Mouse (Mus musculus) embryonic facial prominence, embryonic 11.5 days (tissue): ENCODE measurements around the gene Prom1. TPM values are rescaled to one million over a fixed set of nuclear protein-coding genes. Genes with fewer than 3 reads are reported as not detected.

ENCODE experiments used
- ATAC-seq: fragments of 200-750 bp; cut with Nextera tagmentation; replicated peaks from 2 replicates; pipeline ENCODE4 v1.8.0; 2017; ENCODE audit warnings: low read depth; ENCODE audit not compliant: insufficient number of reproducible peaks, low FRiP score, low TSS enrichment
- DNase-seq: peaks from one replicate; pipeline ENCODE4 v3.0.0-alpha.2; 2015; ENCODE audit warnings: low spot score
- H3K27ac ChIP-seq: fragments of 300-500 bp; sonication (generic); replicated peaks from 2 replicates; pipeline ENCODE4 v1.5.1; 2014; ENCODE audit warnings: mild to moderate bottlenecking, low read depth, low read length, control low read depth
- H3K27me3 ChIP-seq: fragments of 300-500 bp; sonication (generic); 2 replicates; pipeline ENCODE4 v1.6.1; 2014; ENCODE audit warnings: mild to moderate bottlenecking, low read length, moderate library complexity, mixed read lengths; ENCODE audit not compliant: control insufficient read depth, insufficient read depth
- H3K36me3 ChIP-seq: fragments of 300-500 bp; sonication (generic); replicated peaks from 2 replicates; pipeline ENCODE4 v1.6.1; 2014; ENCODE audit warnings: low read depth, mild to moderate bottlenecking, low read length, moderate library complexity, mixed read lengths; ENCODE audit not compliant: control insufficient read depth, insufficient read depth
- H3K4me1 ChIP-seq: fragments of 300-500 bp; sonication (generic); 2 replicates; pipeline ENCODE4 v1.6.1; 2014; ENCODE audit warnings: low read length, mixed read lengths; ENCODE audit not compliant: control insufficient read depth, insufficient read depth
- H3K4me2 ChIP-seq: fragments of 300-500 bp; sonication (generic); 2 replicates; pipeline ENCODE4 v1.6.1; 2014; ENCODE audit warnings: low read depth, mild to moderate bottlenecking, control low read depth, low read length, moderate library complexity
- H3K4me3 ChIP-seq: fragments of 300-500 bp; sonication (generic); 2 replicates; pipeline ENCODE4 v1.5.1; 2014; ENCODE audit warnings: low read depth, low read length, control low read depth
- H3K9ac ChIP-seq: fragments of 300-500 bp; sonication (generic); replicated peaks from 2 replicates; pipeline ENCODE4 v1.6.1; 2014; ENCODE audit warnings: mild to moderate bottlenecking, control low read depth, low read length
- H3K9me3 ChIP-seq: fragments of 300-500 bp; sonication (generic); replicated peaks from 2 replicates; pipeline ENCODE4 v1.6.1; 2016; ENCODE audit warnings: mild to moderate bottlenecking, low read length, inconsistent platforms, mixed read lengths; ENCODE audit not compliant: control insufficient read depth
- WGBS: fragments of 180-500 bp; shearing (Covaris S2); extraction: QIAGEN DNeasy Blood & Tissue Kit; methylation state at CpG from one replicate; pipeline ENCODE4 v1.1.7; 2014; 5-methylcytosine and 5-hydroxymethylcytosine counted together
- polyA plus RNA-seq: library from polyadenylated mRNA; unstranded; fragments of >200 nt; fragmentation: Nextera tagmentation; extraction: Ambion mirVana; gene quantifications from 2 replicates; pipeline ENCODE4 v1.2.1, GENCODE M21; 2014

Gene Prom1
- polyA plus RNA-seq, 1 experiment from 2014 or later: 126 TPM

DNA sequence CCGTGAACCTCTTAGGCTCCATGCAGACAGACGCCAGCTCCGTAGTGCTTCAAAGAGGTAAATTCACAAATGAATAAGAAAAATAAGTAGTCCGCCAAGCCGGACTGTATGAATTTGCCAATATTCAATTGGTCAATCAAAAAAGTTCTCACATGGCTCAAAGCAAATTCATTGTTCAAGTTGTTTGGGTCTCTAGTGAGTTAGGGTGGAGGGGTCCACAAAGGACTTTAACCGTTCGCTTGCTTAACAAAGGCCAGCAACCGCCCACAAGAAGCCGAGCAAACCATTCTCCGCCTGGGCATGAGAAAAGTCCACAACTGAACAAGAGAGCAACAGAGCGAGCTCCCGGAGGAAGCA, 1.7 kb downstream of the Prom1 start:
- Histone ChIP-seq H3K9me3 (no peaks in the 10 kb centered on the region), H3K9ac (peak overlapping the region; percentile 92), H3K27me3 (no peaks in the 10 kb centered on the region), H3K4me3 (peak overlapping the region; percentile 67), H3K27ac (peak overlapping the region; percentile 88), H3K4me2 (peak overlapping the region; percentile 81), H3K36me3 (no peaks in the 10 kb centered on the region), H3K4me1 (no peaks in the 10 kb centered on the region)
- no peak for DNase-seq
- 3% methylated on average over 12 of the region's 12 CpGs for WGBS
- ATAC-seq: peak; percentile 12; the same call in 1 of the 2 replicates

DNA sequence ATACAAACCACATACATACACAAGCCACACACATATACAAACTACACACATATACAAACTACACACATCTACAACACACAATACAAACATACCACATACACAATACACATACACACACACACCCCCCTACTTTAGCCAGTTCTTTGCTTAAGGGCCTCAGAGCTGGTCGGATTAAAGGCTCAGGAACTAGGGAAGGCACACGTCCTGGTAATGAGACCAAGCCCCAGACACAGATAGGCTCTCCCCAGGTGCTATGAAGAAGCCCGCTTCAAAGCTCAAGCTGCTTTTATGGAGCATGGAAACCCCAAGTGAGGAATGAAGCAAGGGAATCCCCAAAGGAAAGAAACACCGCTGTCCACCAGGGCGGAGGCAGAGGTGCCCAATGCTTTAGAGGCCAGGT, 4.8 kb downstream of the Prom1 start:
- Histone ChIP-seq H3K4me3 (no peak overlapping the region), H3K4me2 (no peak overlapping the region), H3K27ac (no peak overlapping the region), H3K9me3 (no peaks in the 10 kb centered on the region), H3K9ac (no peak overlapping the region), H3K36me3 (peaks cover 7% of the 10 kb centered on the region), H3K27me3 (no peaks in the 10 kb centered on the region), H3K4me1 (no peaks in the 10 kb centered on the region)
- WGBS: 77% methylated on average over 5 of the region's 5 CpGs
- DNase-seq (no peak), ATAC-seq (no peak)

DNA sequence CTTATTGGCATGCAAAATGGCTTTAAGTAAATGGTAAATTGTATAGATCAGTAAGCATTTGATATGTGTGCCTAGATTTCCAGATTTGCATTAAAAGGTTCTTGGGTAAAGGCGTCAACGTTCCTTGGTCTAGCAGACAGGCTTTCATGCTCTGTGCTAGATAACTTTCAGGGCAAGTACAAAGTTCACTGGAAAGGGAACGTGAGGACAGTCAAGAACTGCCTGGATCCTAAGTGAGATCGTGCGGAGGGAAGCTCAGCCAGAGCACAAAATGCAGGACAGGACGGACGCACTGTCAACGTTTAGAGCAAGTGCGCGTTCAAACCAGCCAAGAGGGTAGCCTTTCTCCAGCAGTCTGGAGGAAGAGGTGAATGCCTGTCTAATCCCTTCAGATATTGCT, 5.7 kb downstream of the Prom1 start:
- H3K36me3 ChIP-seq: peaks cover 7% of the 10 kb centered on the region
- WGBS: 84% methylated on average over 10 of the region's 10 CpGs
- no peak for DNase-seq
- no peak overlapping the region for H3K4me2 ChIP-seq
- H3K27ac ChIP-seq: no peak overlapping the region
- H3K4me3 ChIP-seq: no peak overlapping the region
- H3K27me3 ChIP-seq: no peaks in the 10 kb centered on the region
- H3K9me3 ChIP-seq: no peaks in the 10 kb centered on the region
- H3K9ac ChIP-seq: no peak overlapping the region
- H3K4me1 ChIP-seq: no peaks in the 10 kb centered on the region
- ATAC-seq: no peak

- H3K4me3 ChIP-seq: no peak overlapping the region
- no peaks in the 10 kb centered on the region for H3K4me1 ChIP-seq
- H3K4me2 ChIP-seq: no peak overlapping the region
- no peak overlapping the region for H3K9ac ChIP-seq
- no peaks in the 10 kb centered on the region for H3K9me3 ChIP-seq
- DNase-seq (no peak), ATAC-seq (no peak)
- peaks cover 7% of the 10 kb centered on the region for H3K36me3 ChIP-seq
- no peaks in the 10 kb centered on the region for H3K27me3 ChIP-seq
- WGBS: 89% methylated on average over 7 of the region's 7 CpGs
- no peak overlapping the region for H3K27ac ChIP-seq
Measured at GRCm38 (mm10) chr5:44095697-44096096, 6.1 kb downstream of the Prom1 start.

DNA sequence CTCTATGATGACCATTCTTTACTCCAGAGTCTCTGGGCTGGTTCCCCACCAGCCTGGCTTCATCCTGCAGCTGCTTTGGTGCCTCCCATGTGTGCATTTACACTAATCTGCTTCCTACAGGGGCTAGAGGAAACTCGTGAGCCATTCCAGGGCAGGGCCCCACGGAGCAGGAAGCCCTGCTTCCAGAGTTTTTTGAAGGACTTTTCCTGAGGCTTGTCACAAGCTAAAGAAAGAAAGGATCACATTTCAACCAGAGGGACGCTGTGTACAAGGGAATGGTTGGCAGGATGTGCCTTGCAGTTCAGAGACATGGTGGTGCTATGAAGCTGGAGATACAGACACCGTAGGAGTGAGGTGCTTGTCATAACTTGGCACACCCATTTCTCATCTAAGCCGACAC, 14.8 kb downstream of the Prom1 start:
- DNase-seq: peak; percentile 51
- Histone ChIP-seq H3K9me3 (no peaks in the 10 kb centered on the region), H3K27ac (no peak overlapping the region), H3K9ac (no peak overlapping the region), H3K4me3 (no peak overlapping the region), H3K4me1 (peaks cover 6% of the 10 kb centered on the region), H3K27me3 (no peaks in the 10 kb centered on the region), H3K36me3 (no peaks in the 10 kb centered on the region; the same call in 1 of the 2 replicates), H3K4me2 (no peak overlapping the region)
- no peak; the same call in 1 of the 2 replicates for ATAC-seq
- 40% methylated on average over 5 of the region's 5 CpGs for WGBS

DNA sequence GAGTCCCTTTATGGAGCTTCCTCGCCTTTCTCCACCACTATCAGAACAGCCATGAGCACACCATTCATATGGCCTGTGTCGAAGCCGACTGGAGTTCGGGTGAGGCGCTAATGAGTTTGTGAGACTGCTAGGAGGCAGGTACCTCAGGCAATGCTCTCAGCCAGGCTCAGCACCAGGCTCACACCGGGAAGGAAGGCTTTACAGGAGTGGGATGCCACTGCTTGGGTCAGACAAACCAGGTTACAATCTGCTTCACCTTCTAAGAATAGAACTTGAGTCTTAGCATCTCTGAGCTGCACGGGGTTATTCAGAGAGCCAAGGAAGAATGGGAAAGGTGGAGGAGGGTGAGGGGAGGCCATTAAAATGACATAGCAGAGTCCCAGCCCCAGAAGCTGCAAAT, 16.0 kb downstream of the Prom1 start:
- no peak overlapping the region for H3K27ac ChIP-seq
- 91% methylated on average over 7 of the region's 7 CpGs for WGBS
- DNase-seq (no peak), ATAC-seq (no peak)
- H3K4me3 ChIP-seq: no peak overlapping the region
- no peaks in the 10 kb centered on the region; the same call in 1 of the 2 replicates for H3K36me3 ChIP-seq
- no peak overlapping the region for H3K4me2 ChIP-seq
- H3K9me3 ChIP-seq: no peaks in the 10 kb centered on the region
- peaks cover 6% of the 10 kb centered on the region for H3K4me1 ChIP-seq
- H3K27me3 ChIP-seq: no peaks in the 10 kb centered on the region
- no peak overlapping the region for H3K9ac ChIP-seq

DNA sequence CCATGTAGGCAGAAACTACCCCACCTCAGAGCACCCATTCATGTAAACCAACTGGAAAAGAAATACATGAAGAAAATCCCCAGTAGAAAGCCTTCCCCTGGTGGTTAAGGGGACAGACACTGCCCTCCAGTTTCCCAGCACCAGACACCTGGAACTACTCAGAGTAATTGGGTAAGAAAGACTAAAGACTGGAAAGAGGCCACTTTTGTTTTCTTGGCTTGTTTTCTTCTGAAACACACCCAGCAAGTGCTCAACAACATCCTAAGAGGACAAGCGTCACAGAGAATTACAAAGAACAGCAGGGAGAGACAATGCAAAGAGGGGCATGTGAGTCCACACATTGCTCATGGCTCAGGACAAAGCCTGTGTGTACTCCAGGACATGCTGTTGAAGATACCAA, 20.7 kb downstream of the Prom1 start:
- no peak for ATAC-seq
- WGBS: 46% methylated on average over 1 of the region's 1 CpGs

DNA sequence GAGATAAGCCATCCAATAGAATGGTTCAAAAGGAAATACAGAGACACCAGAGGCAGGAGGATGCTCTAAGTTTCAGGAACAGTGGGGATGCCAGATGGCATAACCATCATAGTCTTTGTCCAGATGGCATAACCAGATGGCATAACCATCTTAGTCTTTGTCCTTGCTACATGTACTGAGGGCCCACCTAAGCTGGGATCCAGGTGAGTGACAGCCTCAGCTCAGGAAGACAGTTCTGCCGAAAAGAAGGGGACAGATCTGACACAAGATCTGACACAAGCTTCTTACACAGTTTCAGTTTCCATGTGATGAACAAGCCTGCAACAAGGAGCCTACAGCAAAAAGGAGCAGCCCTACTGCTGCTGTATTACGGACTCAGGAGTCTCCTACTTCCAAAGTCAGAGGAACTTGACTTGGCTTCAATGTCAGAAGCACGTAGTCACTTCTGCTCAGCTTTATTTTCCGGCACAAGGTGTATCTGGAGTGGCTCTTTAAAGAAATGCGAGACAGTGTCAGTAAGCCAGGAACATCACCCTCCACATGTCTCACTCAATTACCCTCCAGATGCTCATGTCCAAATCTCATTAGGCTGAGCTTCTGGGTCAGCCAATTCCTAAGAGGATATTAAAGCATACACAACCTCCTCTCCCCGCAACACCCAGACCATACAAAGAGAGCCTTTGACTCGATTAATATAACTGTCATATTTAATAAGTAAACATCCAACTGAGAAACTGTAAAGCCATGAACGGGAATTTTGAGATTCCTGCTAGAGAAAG, 21.4 kb downstream of the Prom1 start:
- ATAC-seq (no peak), DNase-seq (no peak)
- Histone ChIP-seq H3K4me3 (no peak overlapping the region), H3K36me3 (peaks cover 3% of the 10 kb centered on the region; the same call in 1 of the 2 replicates), H3K9me3 (no peaks in the 10 kb centered on the region), H3K27me3 (no peaks in the 10 kb centered on the region), H3K9ac (no peak overlapping the region), H3K4me2 (no peak overlapping the region), H3K27ac (no peak overlapping the region), H3K4me1 (no peaks in the 10 kb centered on the region)
- 71% methylated on average over 8 of the region's 8 CpGs for WGBS

More for the DNA sequence above, 20.7 kb downstream of the Prom1 start:
- Histone ChIP-seq H3K4me3 (no peak overlapping the region), H3K36me3 (peaks cover 3% of the 10 kb centered on the region; the same call in 1 of the 2 replicates), H3K9ac (no peak overlapping the region), H3K27ac (no peak overlapping the region), H3K4me2 (no peak overlapping the region), H3K4me1 (no peaks in the 10 kb centered on the region), H3K27me3 (no peaks in the 10 kb centered on the region), H3K9me3 (no peaks in the 10 kb centered on the region)
- DNase-seq: peak; percentile 47
